Mouse (Mus musculus) splenic B cell, adult 2 months (primary cell): ENCODE results near the gene Skint7.
"Not testable (repeated sequence)": the region's sequence is repeated elsewhere in the genome, so short reads cannot be mapped to it uniquely, and the experiment has no call there.

Source experiments
- DNase-seq: peaks from one replicate; pipeline ENCODE4 v3.0.0-alpha.2; 2011; ENCODE audit warnings: low read depth, low spot score
- H3K27me3 ChIP-seq: 2 replicates; pipeline ENCODE4 v1.6.1; 2012; ENCODE audit warnings: mild to moderate bottlenecking, low read length, moderate library complexity, mixed read lengths; ENCODE audit not compliant: control insufficient read depth, poor library complexity, insufficient read depth, severe bottlenecking
- H3K36me3 ChIP-seq: 2 replicates; pipeline ENCODE4 v1.6.1; 2012; ENCODE audit warnings: mild to moderate bottlenecking, low read length, moderate library complexity, mixed read lengths; ENCODE audit not compliant: control insufficient read depth, poor library complexity, insufficient read depth, severe bottlenecking

Gene Skint7

GRCm38 (mm10) chr4:111972623-111973022, at the start of gene Skint7:
TSS of gene Skint7 (plus strand) at chr4:111972923.
- Histone ChIP-seq H3K36me3 (no peaks in the 10 kb centered on the region), H3K27me3 (no peaks in the 10 kb centered on the region)
- no peak for DNase-seq

- Histone ChIP-seq H3K36me3 (no peaks in the 10 kb centered on the region), H3K27me3 (no peaks in the 10 kb centered on the region)
- no peak for DNase-seq
Observed at GRCm38 (mm10) chr4:111961309-111961708, 11.4 kb upstream of the Skint7 start.

GRCm38 (mm10) chr4:111963241-111963640, 9.5 kb upstream of the Skint7 start:
- not testable (repeated sequence) for DNase-seq, H3K27me3 ChIP-seq, H3K36me3 ChIP-seq

GRCm38 (mm10) chr4:111963669-111964068, 9.1 kb upstream of the Skint7 start:
- no peak for DNase-seq
- Histone ChIP-seq H3K36me3 (no peaks in the 10 kb centered on the region), H3K27me3 (no peaks in the 10 kb centered on the region)

- Histone ChIP-seq H3K27me3 (no peaks in the 10 kb centered on the region), H3K36me3 (no peaks in the 10 kb centered on the region)
- no peak for DNase-seq
Observed at GRCm38 (mm10) chr4:112005969-112006368, 33.2 kb downstream of the Skint7 start, which contains the start of gene Skint1. TSS of gene Skint1 (plus strand) at chr4:112006269.
